Mouse (Mus musculus): Measurements from ENCODE around the gene Upb1.
"Not testable (repeated sequence)": the region's sequence is repeated elsewhere in the genome, so short reads cannot be mapped to it uniquely, and the experiment has no call there.

Gene Upb1

DNA sequence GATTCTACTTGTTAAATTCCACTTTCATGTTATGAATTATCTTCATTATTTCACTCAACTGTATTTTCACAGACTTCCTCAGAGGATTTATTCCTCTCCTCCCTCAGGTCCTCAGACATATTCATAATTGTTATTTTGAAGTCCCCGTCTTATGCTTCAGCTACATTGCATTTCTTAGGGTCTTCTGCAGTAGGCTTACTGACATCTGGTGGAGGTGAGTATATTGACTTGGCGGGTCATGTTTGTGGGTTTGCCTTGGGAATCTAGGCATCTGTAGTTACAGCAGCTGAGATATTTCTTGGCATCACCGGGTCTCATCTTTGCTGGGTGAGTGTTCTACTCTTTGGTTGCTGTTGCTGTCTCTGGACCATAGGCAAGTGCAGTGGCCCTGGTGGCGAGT is at the start of gene Upb1:
Gene Upb1 (plus strand): TSS at position 158 of the 400 bp plus-strand sequence.
- no peak for DNase-seq

DNA sequence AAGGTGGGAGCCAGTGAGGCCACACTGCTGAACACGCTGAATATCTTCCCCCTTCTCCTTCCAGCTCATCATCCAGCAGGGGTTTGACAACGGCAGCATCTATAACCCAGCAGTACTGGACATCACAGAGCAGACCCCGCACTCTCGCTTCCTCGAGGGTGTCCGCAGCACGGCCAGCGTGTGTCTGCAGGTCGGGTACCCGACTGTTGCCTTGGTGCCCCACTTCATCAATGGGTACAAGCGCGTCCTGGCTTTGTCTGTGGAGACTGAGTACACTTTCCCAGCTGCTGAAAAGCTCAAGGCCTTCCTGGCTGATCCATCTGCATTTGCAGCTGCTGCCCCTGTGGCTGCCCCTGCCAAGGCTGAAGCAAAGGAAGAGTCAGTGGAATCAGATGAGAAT is 48.4 kb upstream of the Upb1 start:
- DNase-seq = no peak

DNA sequence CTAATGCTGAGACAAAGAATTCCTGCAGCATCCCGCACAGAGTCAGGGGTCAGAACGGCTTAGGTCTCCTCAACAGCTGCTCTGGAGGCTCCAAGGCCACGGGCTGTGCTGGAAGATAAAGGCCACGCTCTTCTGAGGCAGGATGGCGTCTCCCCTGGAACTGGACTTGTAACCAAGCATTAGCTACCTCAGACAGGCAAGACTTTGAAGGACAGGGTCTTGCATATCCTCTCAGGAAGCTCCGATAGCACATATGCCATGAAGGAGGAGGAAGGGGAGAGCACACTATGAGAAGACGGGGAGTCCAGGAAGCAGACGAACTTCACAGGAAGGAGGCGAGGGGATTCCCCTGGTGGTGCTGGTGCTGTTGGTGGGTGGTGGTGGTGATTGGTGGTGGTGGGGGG is 47.1 kb upstream of the Upb1 start:
- DNase-seq = not testable (repeated sequence)

DNA sequence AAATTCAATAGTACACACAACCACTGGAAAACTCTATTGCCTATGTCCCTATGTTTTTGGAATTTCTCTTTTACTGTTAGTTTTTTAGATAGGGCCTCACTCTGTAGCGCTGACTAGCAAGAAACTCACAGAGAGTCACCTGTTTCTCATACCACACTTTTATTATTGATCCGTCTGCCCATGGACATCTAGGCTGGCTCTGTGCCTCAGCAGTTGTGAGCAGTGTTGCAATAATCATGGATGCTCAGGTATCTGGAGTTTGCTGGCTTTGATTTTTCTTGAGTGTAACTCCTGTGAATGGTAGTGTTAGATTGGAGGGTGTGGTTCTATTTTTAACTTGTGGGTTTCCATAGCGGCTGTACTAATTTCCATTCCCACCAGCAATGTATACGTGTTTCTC is 45.6 kb upstream of the Upb1 start:
- no peak for DNase-seq

DNA sequence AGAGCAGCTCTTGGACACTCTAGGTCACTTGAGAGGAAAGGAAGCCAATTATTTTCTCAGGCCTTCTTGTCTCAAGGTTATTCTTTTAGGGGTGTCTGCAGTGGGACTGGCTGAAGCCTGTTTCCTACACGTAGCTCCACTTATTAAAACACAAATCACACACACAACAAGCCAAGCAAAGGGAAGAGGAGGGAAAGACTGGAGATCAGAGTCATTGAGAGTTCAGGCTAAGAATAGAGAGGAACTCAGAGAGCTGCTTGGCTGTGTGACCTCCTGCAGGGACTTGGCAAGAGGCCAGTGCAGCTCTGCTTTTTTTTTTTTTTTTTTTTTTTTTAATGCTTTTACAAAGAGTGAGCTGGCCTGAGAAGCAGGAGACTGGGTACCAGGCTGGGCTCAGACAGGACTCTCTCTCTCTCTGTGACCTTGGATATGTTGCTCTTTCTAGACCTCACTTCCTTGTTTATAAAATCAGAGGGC is 36.7 kb upstream of the Upb1 start:
- DNase-seq = peak; percentile 43 to 58

DNA sequence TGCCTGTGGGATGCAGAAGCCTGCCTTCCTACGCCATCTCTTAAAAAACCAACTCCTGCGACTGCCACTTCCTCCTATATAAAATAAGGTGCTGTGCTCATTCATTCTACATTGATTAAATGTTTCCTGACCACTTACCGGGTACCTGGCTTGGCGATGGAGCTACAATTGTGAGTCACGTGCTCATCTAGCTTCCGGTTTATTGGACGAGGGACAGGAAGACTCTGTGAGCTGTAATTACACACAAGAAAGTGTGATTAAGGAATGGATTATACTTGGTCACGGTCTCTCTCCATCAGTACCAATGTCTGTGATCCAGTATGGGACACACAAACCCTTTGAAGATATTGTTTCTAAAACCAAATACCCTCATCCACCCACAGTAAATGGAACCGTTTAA is 36.1 kb upstream of the Upb1 start:
- no peak for DNase-seq

DNA sequence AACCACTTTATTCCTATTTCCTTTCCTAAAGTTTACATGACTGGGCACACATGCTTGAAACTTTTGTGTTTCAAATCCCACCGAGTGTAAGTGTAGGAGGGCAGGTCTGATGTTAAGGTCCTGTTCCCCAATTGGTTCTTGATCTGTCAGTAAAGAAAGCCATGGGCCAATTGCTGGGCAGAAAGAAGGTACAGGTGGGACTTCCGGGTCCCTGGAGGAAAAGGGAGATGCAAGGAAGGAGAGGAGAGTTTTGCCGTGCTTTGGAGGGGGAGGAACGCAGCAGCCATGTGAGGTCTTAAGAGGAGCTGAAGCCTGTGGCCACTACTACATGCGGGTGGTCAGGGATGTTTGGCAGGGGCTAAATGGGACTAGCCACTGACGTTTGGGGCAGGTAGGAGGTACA is 35.7 kb upstream of the Upb1 start:
- no peak for DNase-seq

DNA sequence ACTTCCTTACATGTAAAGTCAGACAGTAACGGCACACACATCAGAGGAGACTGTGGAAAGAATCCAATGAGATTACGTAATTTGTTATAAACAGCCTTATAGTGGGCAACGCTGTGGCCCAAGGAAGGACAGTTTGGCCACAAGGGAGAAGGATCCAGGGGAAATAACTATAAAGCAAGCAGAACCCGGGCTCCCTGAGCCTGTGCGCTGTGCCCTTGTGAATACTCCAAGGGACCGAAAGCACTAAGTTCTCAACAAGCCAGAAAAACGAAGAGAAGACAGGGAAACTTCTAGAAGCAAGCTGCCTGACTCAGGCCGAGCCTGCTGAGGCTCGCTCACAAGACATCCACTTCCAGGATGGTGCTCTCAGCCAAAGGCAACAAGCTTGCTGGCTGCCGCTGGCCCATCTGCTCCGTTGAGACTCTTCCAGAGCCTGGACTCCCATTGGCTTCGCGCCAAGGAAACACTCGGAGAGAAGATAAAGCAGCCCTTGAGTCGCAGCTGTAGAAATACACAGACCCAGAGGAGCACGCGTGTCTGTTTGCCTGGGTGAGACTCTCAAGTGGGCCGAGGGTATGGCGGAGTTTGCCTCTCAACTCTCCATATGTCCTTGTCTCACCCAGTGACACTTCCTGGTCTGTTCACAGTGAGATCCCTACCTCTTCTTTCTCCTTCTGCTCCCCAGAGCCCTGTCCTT is 27.1 kb upstream of the Upb1 start:
- DNase-seq = not testable (repeated sequence)

DNA sequence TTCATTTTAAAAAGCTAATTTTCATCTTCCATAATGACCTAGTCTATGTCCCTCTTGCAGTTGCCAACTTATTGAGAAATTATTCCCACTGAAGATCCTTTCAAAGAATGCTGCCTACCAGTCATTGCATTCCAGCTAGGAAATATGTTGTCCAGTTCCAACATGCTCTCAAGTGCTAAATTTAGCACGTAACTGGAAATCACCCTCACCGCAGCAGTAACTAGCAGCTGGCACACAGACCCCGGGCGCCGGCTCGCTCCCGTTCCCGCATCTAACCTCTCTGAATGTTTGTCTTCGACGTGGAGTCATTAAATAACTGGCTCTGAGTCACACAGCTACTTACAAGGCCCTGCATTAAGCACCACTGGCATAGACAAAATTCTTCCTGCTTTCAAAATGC is 22.2 kb upstream of the Upb1 start:
- no peak for DNase-seq

DNA sequence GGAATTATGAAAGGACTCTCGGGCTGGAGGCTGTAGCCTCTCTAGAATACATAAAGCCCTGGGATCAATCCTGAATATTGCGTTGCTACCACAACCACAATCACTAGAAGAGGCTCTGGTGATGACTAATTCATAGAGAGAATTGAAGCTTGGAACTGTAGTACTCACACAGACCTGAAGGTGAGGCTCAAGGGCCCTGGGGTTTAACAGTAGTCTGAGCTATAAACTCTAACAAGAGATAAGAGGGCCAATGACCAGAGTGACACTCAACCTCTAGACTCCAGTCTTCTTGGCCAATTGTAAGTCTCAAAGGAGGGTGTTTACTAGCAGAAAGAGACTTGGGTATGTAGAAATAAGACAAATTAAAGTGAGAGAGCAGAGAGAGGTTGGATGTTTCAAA is 10.8 kb upstream of the Upb1 start:
- no peak for DNase-seq

DNA sequence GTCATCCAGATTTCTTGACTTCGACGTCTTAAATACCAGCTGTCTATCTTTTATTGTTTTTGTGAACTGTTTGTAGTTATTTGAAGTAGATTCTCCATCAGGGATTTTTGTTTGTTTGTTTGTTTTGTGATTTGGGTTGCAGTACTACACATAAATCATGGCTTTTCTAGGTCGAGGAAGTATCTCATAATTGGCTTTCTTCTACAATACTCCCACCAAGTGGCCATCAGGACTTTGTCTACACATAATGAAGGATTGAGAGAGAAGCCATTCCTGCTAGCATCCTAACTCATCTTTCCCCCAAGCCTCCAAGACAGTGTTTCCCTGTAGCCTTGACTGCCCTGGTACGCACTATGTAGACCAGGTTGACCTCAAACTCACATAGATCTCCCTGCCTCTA is 10.1 kb upstream of the Upb1 start:
- DNase-seq = no peak

DNA sequence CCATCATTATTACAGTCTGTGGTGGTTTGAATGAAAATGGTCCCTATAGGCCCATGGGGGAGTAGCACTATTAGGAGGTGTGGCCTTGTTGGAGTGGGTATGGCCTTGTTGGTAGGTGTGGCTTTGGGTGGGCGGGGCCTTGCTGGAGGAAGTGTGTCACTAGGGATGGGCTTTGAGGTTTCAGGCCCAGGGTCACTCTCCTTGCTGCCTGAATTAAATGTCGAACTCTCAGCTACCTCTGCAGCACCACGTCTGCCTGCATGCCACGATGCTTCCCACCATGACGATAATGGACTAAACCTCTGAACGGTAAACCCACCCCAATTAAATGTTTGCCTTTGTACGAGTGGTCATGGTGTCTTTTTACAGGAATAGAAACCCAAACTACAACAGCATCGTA is 6.1 kb upstream of the Upb1 start:
- no peak for DNase-seq

DNA sequence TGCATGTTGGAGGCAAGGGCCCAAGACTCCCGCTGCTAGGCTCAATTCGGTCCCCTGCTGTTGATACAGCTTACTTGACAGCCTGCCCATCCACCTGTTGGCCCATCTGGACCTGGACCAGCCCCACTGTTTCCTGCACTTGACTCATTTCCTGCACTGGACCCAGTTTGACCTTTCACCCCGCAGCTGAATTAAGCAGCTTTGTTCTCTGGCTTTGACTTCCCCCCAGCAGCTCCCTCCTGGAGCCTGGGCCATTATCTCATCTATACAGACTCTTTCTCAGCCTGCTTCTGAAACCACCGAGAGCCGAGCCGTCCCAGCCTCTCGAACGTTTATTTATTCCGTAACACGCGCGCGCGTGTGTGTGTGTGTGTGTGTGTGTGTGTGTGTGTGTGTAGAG is 3.9 kb upstream of the Upb1 start:
- DNase-seq = peak in 1 of 2 experiments; percentile 51

DNA sequence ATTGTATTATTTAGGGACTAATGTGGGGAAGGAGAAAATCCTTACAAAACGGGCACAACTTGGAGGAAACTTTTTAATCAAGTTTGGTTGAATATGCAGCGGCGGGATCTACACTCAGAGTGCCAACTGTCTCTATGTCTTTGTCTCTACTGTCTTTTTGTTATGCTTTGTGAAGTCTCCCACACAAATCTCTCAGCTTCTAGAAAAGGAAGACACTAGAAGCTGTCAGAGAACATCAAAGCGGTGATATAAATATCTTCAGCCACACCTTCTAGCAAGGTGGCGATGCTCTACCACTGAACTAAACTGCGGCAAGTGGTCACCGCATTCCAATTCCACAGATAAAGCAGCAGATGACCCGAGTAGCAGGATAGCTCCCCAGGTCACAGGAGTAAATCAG is 5.0 kb downstream of the Upb1 start:
- no peak for DNase-seq

DNA sequence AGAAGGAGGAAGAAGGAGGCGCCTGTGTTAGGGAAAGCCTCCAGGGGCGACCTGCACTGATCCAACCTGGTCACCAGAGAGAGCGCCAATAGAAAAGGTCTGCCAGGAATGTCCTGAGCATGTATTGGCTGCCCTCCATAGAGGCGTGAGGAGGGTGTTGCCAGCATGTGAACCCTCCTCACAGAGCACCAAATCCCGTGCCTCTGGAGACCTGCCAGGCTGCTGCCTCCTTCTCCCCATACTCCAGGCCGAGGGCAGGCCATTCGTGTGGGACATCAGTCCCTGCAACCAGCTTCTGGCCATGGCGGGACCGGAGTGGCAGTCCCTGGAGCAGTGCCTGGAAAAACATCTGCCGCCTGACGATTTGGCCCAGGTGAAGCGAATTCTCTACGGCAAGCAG is 5.8 kb downstream of the Upb1 start:
- peak; percentile 93 for DNase-seq

DNA sequence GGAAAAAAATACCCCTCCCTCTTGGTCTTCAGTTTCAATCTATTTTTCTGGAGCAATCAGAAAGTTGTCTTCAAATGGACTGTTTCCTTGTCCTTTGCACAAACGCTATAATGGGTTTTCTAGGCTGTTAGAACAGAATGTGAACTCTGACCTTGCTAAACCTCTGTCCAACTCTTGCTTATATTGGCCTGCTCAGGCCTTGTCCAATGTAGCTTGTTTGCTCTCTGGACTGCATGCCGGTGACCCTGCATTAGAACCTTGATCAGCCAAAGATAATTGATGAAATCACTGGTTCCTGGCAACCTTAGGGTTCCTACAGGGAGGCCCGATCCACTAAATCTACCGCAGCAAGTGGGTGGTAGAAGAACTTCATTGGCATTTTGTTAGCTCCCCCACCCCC is 6.8 kb downstream of the Upb1 start:
- peak; percentile 33 to 70 for DNase-seq

DNA sequence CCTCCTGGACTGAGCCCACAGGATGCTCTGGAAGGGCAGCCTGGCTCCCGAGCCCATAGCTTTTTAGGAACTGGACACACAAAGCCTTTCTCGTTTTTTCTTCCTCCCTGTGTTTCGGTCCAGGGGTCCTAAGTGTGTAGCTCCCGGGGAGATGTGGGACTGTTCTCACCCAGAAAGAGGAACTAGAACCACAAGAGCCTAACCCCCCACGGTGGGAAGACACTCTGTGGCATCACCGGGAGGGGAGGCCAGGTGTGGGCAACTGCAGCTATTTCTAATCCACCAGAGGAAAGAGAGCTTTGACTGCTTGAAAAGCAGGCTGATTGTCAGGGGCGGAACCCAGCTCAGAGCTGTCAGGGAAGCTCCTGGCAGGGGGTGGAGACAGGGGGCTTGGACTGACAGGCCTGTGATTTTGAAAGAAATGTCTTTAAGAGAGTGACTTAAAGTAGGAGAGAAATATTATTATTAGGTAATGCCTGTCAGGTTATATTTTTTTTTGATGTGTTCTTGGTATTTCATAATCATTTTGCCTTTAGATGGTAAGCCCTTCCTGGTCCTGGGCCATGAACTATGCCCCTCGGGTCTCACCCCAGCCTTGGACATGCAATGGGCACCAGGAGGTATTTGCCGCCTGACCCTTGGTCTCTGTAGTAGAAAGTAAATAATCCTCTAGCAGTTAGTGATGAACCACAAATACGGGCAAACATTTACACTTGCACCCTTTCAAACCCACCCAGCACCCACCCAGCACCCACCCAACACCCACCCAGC is 10.6 kb downstream of the Upb1 start:
- not testable (repeated sequence) for DNase-seq

DNA sequence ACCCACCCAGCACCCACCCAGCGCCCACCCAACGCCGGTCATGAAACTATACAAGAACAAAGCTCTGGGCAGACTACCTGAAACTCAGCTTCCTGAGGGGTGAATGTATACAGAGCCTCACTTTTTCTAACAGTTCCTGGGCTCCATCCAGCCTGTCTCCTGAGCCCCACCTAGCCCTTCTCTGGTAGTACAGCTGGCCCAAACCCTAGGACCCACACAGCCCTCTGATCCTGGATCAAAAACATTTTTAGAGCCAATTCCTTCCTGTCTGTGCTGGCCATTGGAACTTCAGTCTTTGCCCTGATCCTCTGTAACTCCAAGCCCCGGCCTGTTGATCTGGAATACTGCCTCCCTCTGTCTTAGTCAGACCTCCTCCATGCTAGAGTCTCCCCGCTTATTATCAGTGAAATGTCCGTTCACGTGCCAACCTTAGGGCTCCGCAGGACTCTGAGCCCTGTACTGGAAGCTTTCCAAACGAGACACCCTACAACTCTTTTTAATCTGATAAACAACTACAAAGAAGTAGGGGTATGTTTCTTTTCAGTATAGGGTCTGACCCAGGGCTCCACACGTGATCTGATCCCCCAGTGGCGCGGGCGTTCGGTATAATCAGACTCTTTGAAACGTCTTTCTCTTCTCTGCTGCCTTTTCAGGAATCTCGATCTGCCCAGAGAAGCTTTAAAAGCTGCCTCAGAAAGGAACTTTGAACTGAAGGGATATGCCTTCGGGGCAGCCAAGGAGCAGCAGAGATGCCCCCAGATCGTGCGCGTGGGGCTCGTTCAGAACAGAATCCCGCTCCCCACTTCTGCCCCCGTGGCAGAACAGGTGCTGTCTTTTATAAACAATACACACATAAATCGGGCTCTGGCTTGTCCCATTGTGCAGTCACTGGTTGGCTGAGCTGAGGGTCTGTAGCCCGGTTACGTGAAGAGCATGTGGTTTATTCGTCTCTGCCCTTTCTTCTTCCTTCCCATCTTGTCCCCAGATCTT is 11.5 kb downstream of the Upb1 start:
- peak; percentile 59 to 73 for DNase-seq

DNA sequence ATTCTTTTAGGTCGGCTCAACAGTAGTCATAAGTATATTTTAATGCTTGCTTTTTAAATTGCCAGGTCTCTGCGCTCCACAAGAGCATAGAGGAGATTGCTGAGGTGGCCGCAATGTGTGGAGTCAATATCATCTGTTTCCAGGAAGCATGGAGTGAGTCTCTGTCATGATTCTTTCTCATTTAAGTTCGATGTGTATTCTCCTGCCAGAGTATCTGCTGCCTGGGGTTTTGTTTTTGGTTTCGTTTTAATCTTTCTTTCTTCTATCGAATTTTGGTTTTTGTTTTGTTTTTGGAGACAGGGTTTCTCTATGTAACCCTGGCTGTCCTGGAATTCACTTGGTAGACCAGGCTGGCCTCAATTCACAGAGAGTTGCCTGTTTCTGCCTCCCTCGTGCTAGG is 14.0 kb downstream of the Upb1 start:
- no peak for DNase-seq

DNA sequence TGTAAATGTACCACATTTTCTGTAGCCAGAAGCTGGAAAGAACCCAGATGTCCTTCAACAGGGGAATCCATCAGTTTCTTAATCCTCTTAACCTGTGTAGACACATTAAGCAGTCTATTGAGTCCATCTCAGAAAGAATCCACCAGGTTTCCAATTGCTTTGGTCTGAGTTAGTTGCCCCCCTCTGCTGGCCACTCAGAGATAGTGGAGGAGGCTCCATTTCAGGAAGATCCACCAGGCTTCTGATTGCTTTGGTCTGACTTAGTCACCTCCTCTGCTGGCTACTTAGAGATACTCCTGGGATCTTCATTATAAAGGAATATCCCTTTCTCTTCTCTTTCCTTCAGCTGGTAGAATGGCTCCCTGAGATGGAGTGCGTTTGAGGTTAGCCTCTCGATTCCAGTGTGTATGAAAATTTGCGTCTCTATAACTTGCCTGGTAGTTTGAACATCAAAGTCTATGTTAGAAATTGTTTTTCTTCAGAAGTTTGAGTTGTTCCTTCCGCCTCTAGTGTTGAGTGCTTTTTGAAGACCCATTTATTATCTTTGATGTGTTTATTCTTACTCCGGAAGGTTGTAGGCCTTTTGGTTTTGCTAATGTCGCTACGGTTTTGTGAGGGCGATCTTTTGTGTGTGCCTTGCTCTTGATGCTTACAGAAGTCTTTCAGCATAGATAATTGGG is 16.6 kb downstream of the Upb1 start:
- DNase-seq = no peak

DNA sequence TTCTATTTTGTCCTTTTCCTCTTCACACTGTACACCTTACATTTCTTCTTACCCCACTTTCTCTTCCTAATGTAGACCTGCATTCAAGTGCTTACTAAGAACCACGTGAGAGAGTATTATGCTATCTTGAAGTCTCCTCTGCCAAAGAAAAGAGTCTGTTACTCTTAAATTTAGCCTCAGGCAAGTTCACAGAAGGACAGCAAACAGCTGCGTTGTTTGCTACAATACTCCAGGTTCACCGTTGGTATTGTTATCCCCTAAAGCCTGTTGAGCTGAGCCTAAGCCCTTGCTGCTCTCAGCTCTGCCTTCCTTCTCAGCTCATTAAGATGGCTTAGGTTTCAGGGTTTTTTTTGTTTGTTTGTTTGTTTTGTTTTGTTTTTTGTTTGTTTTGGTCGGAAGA is 17.8 kb downstream of the Upb1 start:
- no peak for DNase-seq

DNA sequence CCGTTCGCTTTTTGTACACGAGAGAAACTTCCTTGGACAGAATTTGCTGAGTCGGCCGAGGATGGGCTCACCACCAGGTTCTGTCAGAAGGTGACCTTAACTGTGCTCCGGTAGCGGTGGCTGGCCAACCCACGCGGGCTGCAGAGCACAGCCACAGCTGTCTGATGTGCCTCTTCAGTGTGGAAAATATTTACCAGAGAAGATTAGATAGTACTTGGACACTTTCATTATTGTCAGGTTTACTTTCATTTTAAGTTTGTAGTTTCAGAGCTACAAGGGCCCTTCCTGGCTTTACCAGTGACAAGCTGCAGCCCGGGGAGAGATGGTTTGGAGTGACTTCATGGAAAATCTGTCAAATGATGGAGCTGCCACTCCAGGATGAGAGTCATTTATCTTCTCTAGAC is 23.6 kb downstream of the Upb1 start:
- DNase-seq = no peak
